Mouse (Mus musculus): ENCODE data around the gene Trpm7. TPM values are rescaled to one million over a fixed set of nuclear protein-coding genes. Genes with fewer than 3 reads are reported as not detected.

Trpm7 gene
- total and polyA plus RNA-seq, 2 experiments from 2014 or later, result 23.6 TPM

GRCm38 (mm10) chr2:126783370-126783769, 92.7 kb downstream of the Trpm7 start, which contains the start of gene Usp50:
TSS of gene Usp50 (minus strand) at chr2:126783470.
- ATAC-seq (ENCODE audit: low FRiP score) (no peak), DNase-seq (ENCODE audit: low spot score) (no peak)
- Histone ChIP-seq H3K27ac (ENCODE audit: low read depth, low read length) (no peak within 1 kb of the TSS), H3K4me1 (ENCODE audit: insufficient read depth, low read length) (no peaks in the 10 kb centered on the region), H3K9ac (replicated peaks; ENCODE audit: low read length, poor library complexity, severe bottlenecking) (no peak within 1 kb of the TSS), H3K4me3 (ENCODE audit: low read depth, low read length) (no peak within 1 kb of the TSS), H3K9me3 (ENCODE audit: low read length) (no peaks in the 10 kb centered on the region), H3K36me3 (ENCODE audit: insufficient read depth, low read length) (no peaks in the 10 kb centered on the region), H3K4me2 (ENCODE audit: low read depth, low read length, poor library complexity, severe bottlenecking) (no peak within 1 kb of the TSS), H3K27me3 (ENCODE audit: insufficient read depth, low read length) (no peaks in the 10 kb centered on the region)
- 61% methylated on average over 4 of the region's 4 CpGs for WGBS
- TF ChIP-seq CTCF (IDR thresholded peaks at IDR 0.05), result no peak

- no peak overlapping the region for H3K9ac ChIP-seq (replicated peaks; ENCODE audit: low read length, poor library complexity, severe bottlenecking)
- H3K27me3 ChIP-seq (ENCODE audit: insufficient read depth, low read length), result no peaks in the 10 kb centered on the region
- peak; percentile 63 for TF ChIP-seq CTCF (IDR thresholded peaks at IDR 0.05)
- no peaks in the 10 kb centered on the region for H3K9me3 ChIP-seq (ENCODE audit: low read length)
- H3K4me3 ChIP-seq (ENCODE audit: low read depth, low read length), result no peak overlapping the region
- H3K4me2 ChIP-seq (ENCODE audit: low read depth, low read length, poor library complexity, severe bottlenecking), result no peak overlapping the region
- no peak overlapping the region for H3K27ac ChIP-seq (ENCODE audit: low read depth, low read length)
- 81% methylated on average over 3 of the region's 3 CpGs for WGBS
- ATAC-seq (ENCODE audit: low FRiP score), result no peak
- peak; percentile 89 for DNase-seq (ENCODE audit: low spot score)
- H3K36me3 ChIP-seq (ENCODE audit: insufficient read depth, low read length), result no peaks in the 10 kb centered on the region
- no peaks in the 10 kb centered on the region for H3K4me1 ChIP-seq (ENCODE audit: insufficient read depth, low read length)
Observed at GRCm38 (mm10) chr2:126782433-126782832, 93.6 kb downstream of the Trpm7 start.

GRCm38 (mm10) chr2:126781478-126781877, 94.6 kb downstream of the Trpm7 start:
- Histone ChIP-seq H3K27ac (ENCODE audit: low read depth, low read length) (no peak overlapping the region), H3K4me2 (ENCODE audit: low read depth, low read length, poor library complexity, severe bottlenecking) (no peak overlapping the region), H3K9ac (replicated peaks; ENCODE audit: low read length, poor library complexity, severe bottlenecking) (no peak overlapping the region), H3K4me1 (ENCODE audit: insufficient read depth, low read length) (no peaks in the 10 kb centered on the region), H3K36me3 (ENCODE audit: insufficient read depth, low read length) (no peaks in the 10 kb centered on the region), H3K27me3 (ENCODE audit: insufficient read depth, low read length) (no peaks in the 10 kb centered on the region), H3K4me3 (ENCODE audit: low read depth, low read length) (no peak overlapping the region), H3K9me3 (ENCODE audit: low read length) (no peaks in the 10 kb centered on the region)
- no peak for ATAC-seq (ENCODE audit: low FRiP score)
- no peak for TF ChIP-seq CTCF (IDR thresholded peaks at IDR 0.05)
- 97% methylated on average over 1 of the region's 1 CpGs for WGBS
- DNase-seq (ENCODE audit: low spot score), result no peak

- no peak for DNase-seq (ENCODE audit: low spot score)
- Histone ChIP-seq H3K9me3 (ENCODE audit: low read length) (no peaks in the 10 kb centered on the region), H3K27me3 (ENCODE audit: insufficient read depth, low read length) (no peaks in the 10 kb centered on the region), H3K4me1 (ENCODE audit: insufficient read depth, low read length) (no peaks in the 10 kb centered on the region), H3K36me3 (ENCODE audit: insufficient read depth, low read length) (no peaks in the 10 kb centered on the region), H3K9ac (replicated peaks; ENCODE audit: low read length, poor library complexity, severe bottlenecking) (no peak overlapping the region), H3K4me3 (ENCODE audit: low read depth, low read length) (no peak overlapping the region), H3K27ac (ENCODE audit: low read depth, low read length) (no peak overlapping the region), H3K4me2 (ENCODE audit: low read depth, low read length, poor library complexity, severe bottlenecking) (no peak overlapping the region)
- no peak for TF ChIP-seq CTCF (IDR thresholded peaks at IDR 0.05)
- ATAC-seq (ENCODE audit: low FRiP score), result no peak
- WGBS, result 92% methylated on average over 10 of the region's 10 CpGs
Observed at GRCm38 (mm10) chr2:126780286-126780685, 95.7 kb downstream of the Trpm7 start.

GRCm38 (mm10) chr2:126778806-126779205, 97.2 kb downstream of the Trpm7 start:
- no peaks in the 10 kb centered on the region for H3K4me1 ChIP-seq (ENCODE audit: insufficient read depth, low read length)
- H3K4me3 ChIP-seq (ENCODE audit: low read depth, low read length), result no peak overlapping the region
- H3K9me3 ChIP-seq (ENCODE audit: low read length), result no peaks in the 10 kb centered on the region
- 85% methylated on average over 4 of the region's 4 CpGs for WGBS
- DNase-seq (ENCODE audit: low spot score) (no peak), ATAC-seq (ENCODE audit: low FRiP score) (no peak)
- H3K27ac ChIP-seq (ENCODE audit: low read depth, low read length), result no peak overlapping the region
- H3K27me3 ChIP-seq (ENCODE audit: insufficient read depth, low read length), result no peaks in the 10 kb centered on the region
- no peak for TF ChIP-seq CTCF (IDR thresholded peaks at IDR 0.05)
- H3K9ac ChIP-seq (replicated peaks; ENCODE audit: low read length, poor library complexity, severe bottlenecking), result no peak overlapping the region
- H3K36me3 ChIP-seq (ENCODE audit: insufficient read depth, low read length), result no peaks in the 10 kb centered on the region
- H3K4me2 ChIP-seq (ENCODE audit: low read depth, low read length, poor library complexity, severe bottlenecking), result no peak overlapping the region

- DNase-seq (ENCODE audit: low spot score) (no peak), ATAC-seq (ENCODE audit: low FRiP score) (no peak)
- H3K9me3 ChIP-seq (ENCODE audit: low read length), result no peaks in the 10 kb centered on the region
- WGBS, result 70% methylated on average over 1 of the region's 1 CpGs
- no peak overlapping the region for H3K9ac ChIP-seq (replicated peaks; ENCODE audit: low read length, poor library complexity, severe bottlenecking)
- H3K4me2 ChIP-seq (ENCODE audit: low read depth, low read length, poor library complexity, severe bottlenecking), result no peak overlapping the region
- H3K36me3 ChIP-seq (ENCODE audit: insufficient read depth, low read length), result no peaks in the 10 kb centered on the region
- no peak overlapping the region for H3K4me3 ChIP-seq (ENCODE audit: low read depth, low read length)
- H3K27me3 ChIP-seq (ENCODE audit: insufficient read depth, low read length), result no peaks in the 10 kb centered on the region
- no peaks in the 10 kb centered on the region for H3K4me1 ChIP-seq (ENCODE audit: insufficient read depth, low read length)
- TF ChIP-seq CTCF (IDR thresholded peaks at IDR 0.05), result no peak
- H3K27ac ChIP-seq (ENCODE audit: low read depth, low read length), result no peak overlapping the region
Observed at GRCm38 (mm10) chr2:126776416-126776815, 99.6 kb downstream of the Trpm7 start.

Measured in midbrain, postnatal 0 days (tissue).